Mouse (Mus musculus): ENCODE measurements at regions not wholly inside any gene's neighbourhood (a gene's known extent, or its start where the extent isn't known, plus 50 kb on each side); places are given as distances from the start of the nearest gene placed in this dataset.

DNA sequence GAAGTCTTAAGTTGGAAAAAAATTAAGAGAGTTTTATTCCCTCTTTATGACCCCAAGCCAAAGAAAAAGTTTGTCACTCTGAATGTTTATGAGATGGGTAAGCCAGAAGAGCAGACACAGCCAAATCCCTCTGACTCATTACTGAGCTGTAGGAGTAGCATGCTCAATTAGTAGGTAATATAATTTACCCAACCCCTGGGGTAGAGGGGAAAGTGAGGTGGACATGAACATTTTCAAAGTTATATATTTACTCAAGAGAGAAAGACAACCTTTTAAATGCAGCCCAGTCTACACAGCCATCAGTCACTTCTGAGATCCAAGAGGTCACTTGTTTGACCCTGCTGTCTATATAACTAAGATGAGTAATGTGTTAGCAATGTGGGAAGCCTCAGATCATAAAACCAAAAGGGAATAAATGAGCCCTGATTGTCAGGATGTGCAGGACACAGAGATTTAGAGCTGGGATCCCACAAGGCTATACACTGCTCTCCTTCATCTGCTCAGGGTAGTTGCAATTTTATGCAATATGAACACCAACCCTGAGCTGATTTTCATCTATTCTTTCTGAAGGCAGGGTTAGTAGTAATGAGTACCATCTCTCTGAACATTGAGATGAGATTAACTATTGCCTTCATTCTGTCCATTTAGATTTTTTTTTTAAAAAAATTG lies 114.7 kb upstream of the Ndp start:
- no peak for DNase-seq (ENCODE audit: low spot score)

DNA sequence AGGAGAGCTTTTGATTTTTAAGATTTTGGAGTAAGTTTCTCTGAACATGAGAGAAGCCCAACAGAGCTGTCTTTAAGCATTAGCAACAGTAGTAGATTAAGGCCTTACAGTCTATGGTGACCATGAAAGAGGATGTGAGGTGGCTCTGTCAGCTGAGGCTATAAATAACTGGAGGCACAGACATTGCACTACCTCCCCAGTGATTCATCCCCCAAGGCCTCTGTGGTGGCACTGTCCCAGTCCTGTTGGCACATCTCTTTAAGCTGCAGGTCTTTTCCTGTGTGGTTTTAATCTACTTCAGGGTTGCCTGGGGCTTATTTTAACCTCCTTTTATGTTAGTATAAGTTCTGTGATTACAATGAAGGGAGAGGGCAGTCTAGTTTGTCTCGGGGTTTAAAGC lies 106.2 kb upstream of the Ndp start:
- Histone ChIP-seq H3K4me1 (replicated peaks; ENCODE audit: control insufficient read depth, insufficient read depth, low read length) (no peaks in the 10 kb centered on the region), H3K9ac (no peak overlapping the region), H3K9me3 (ENCODE audit: control insufficient read depth, low read length) (no peaks in the 10 kb centered on the region), H3K27me3 (ENCODE audit: control insufficient read depth, insufficient read depth, low read length) (no peaks in the 10 kb centered on the region), H3K27ac (no peak overlapping the region), H3K4me2 (replicated peaks) (no peak overlapping the region), H3K36me3 (replicated peaks; ENCODE audit: control insufficient read depth, insufficient read depth) (no peaks in the 10 kb centered on the region), H3K4me3 (replicated peaks; ENCODE audit: low read length) (no peak overlapping the region)
- ATAC-seq (ENCODE audit: low FRiP score) (no peak), DNase-seq (ENCODE audit: low spot score) (no peak)
- 84% methylated on average over 1 of the region's 1 CpGs for WGBS

More for the DNA sequence above, 114.7 kb upstream of the Ndp start:
- Histone ChIP-seq H3K27ac (no peak overlapping the region), H3K27me3 (ENCODE audit: control insufficient read depth, insufficient read depth, low read length) (no peaks in the 10 kb centered on the region), H3K9ac (no peak overlapping the region), H3K4me2 (replicated peaks) (no peak overlapping the region), H3K4me3 (replicated peaks; ENCODE audit: low read length) (no peak overlapping the region), H3K4me1 (replicated peaks; ENCODE audit: control insufficient read depth, insufficient read depth, low read length) (no peaks in the 10 kb centered on the region), H3K36me3 (replicated peaks; ENCODE audit: control insufficient read depth, insufficient read depth) (no peaks in the 10 kb centered on the region), H3K9me3 (ENCODE audit: control insufficient read depth, low read length) (no peaks in the 10 kb centered on the region)
- ATAC-seq (ENCODE audit: low FRiP score) = no peak

DNA sequence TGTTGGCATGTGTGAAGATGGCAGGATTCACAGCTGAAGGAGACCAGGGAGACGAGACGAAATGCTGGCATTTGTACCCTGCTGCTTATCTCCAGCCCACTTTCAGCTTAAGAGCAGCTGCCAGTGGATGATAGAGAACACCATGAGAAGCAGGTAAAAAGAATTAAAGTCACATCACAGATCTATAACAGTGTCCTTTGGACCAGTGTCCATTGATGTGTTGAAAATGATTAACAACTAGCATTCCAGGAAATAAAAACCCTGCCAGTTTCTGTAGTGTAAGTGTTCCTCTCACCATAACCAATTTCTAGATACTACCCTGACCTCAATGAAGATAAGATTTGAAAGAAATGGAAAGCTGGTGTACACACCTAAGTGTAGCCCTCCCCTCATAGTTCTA lies 97.6 kb upstream of the Ndp start:
- no peak overlapping the region for H3K27ac ChIP-seq

DNA sequence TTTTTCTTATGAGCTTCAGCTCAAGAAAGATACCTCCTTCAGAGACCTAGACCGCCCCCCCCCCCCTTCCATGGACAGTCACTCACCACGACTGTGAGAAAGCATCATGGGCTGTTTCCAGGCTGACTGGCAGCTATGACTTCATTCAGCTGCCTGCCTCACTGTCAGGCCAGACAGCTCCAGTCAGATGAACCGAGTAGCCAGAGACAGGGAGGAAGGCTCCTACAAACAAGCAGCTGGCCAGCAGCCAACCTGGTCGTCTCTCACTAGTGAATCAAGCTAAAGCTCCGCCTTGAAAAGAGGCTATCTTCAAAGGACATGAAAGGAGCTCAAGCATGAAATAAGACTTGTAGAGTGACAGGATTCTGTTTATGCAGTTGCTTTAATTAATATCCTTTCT lies 87.0 kb upstream of the Ndp start:
- Histone ChIP-seq H3K4me3 (replicated peaks; ENCODE audit: low read length) (no peak overlapping the region), H3K9ac (no peak overlapping the region), H3K4me1 (replicated peaks; ENCODE audit: control insufficient read depth, insufficient read depth, low read length) (no peaks in the 10 kb centered on the region), H3K27ac (no peak overlapping the region), H3K27me3 (ENCODE audit: control insufficient read depth, insufficient read depth, low read length) (no peaks in the 10 kb centered on the region), H3K36me3 (replicated peaks; ENCODE audit: control insufficient read depth, insufficient read depth) (no peaks in the 10 kb centered on the region), H3K9me3 (ENCODE audit: control insufficient read depth, low read length) (no peaks in the 10 kb centered on the region), H3K4me2 (replicated peaks) (no peak overlapping the region)
- peak; percentile 85; the same call in 1 of the 2 replicates for ATAC-seq (ENCODE audit: low FRiP score)
- 28% methylated on average over 5 of the region's 5 CpGs for WGBS
- peak; percentile 60 for DNase-seq (ENCODE audit: low spot score)

More for the DNA sequence above, 97.6 kb upstream of the Ndp start:
- no peaks in the 10 kb centered on the region for H3K36me3 ChIP-seq (replicated peaks; ENCODE audit: control insufficient read depth, insufficient read depth)
- H3K27me3 ChIP-seq (ENCODE audit: control insufficient read depth, insufficient read depth, low read length) = no peaks in the 10 kb centered on the region
- H3K4me2 ChIP-seq (replicated peaks) = no peak overlapping the region
- no peak overlapping the region for H3K4me3 ChIP-seq (replicated peaks; ENCODE audit: low read length)
- H3K9me3 ChIP-seq (ENCODE audit: control insufficient read depth, low read length) = no peaks in the 10 kb centered on the region
- 67% methylated on average over 2 of the region's 2 CpGs for WGBS
- H3K9ac ChIP-seq = no peak overlapping the region
- DNase-seq (ENCODE audit: low spot score) (no peak), ATAC-seq (ENCODE audit: low FRiP score) (no peak)
- no peaks in the 10 kb centered on the region for H3K4me1 ChIP-seq (replicated peaks; ENCODE audit: control insufficient read depth, insufficient read depth, low read length)
